Mouse (Mus musculus) limb, embryonic 14.5 days (tissue): ENCODE data around the gene Apof. TPM values are rescaled to one million over a fixed set of nuclear protein-coding genes. Genes with fewer than 3 reads are reported as not detected.

Source experiments
- ATAC-seq: fragments of 200-750 bp; cut with Nextera tagmentation; 2 replicates; pipeline ENCODE4 v1.8.0; 2017; ENCODE audit warnings: low read depth, moderate number of reproducible peaks, moderate TSS enrichment; ENCODE audit not compliant: low FRiP score
- DNase-seq: peaks from one replicate; pipeline ENCODE4 v3.0.0-alpha.2; 2015; ENCODE audit warnings: low spot score
- H3K27ac ChIP-seq: fragments of 300-500 bp; sonication (generic); replicated peaks from 2 replicates; pipeline ENCODE4 v1.5.1; 2014; ENCODE audit warnings: low read depth, mild to moderate bottlenecking, low read length, moderate library complexity, mixed read lengths
- H3K27me3 ChIP-seq: fragments of 300-500 bp; sonication (generic); 2 replicates; pipeline ENCODE4 v1.6.1; 2014; ENCODE audit warnings: low read length, mixed read lengths; ENCODE audit not compliant: control insufficient read depth, insufficient read depth
- H3K36me3 ChIP-seq: fragments of 300-500 bp; sonication (generic); 2 replicates; pipeline ENCODE4 v1.6.1; 2014; ENCODE audit warnings: mild to moderate bottlenecking, low read length, moderate library complexity, mixed read lengths; ENCODE audit not compliant: control insufficient read depth, insufficient read depth
- H3K4me1 ChIP-seq: fragments of 300-500 bp; sonication (generic); 2 replicates; pipeline ENCODE4 v1.6.1; 2014; ENCODE audit warnings: antibody characterized with exemption, low read length, mixed read lengths; ENCODE audit not compliant: control insufficient read depth, insufficient read depth
- H3K4me2 ChIP-seq: fragments of 300-500 bp; sonication (generic); replicated peaks from 2 replicates; pipeline ENCODE4 v1.6.1; 2014; ENCODE audit warnings: low read depth, mild to moderate bottlenecking, low read length, moderate library complexity; ENCODE audit not compliant: severe bottlenecking
- H3K4me3 ChIP-seq: fragments of 300-500 bp; sonication (generic); replicated peaks from 2 replicates; pipeline ENCODE4 v1.5.1; 2014; ENCODE audit warnings: low read length
- H3K9ac ChIP-seq: fragments of 300-500 bp; sonication (generic); 2 replicates; pipeline ENCODE4 v1.6.1; 2014; ENCODE audit warnings: mild to moderate bottlenecking, low read depth, low read length, moderate library complexity; ENCODE audit not compliant: severe bottlenecking
- H3K9me3 ChIP-seq: fragments of 300-500 bp; sonication (generic); 2 replicates; pipeline ENCODE4 v1.6.1; 2016; ENCODE audit warnings: low read length; ENCODE audit not compliant: control insufficient read depth
- POLR2A ChIP-seq: fragments of 200-500 bp; IDR thresholded peaks from 2 replicates; pipeline ENCODE4 v1.8.0; 2012; ENCODE audit warnings: inconsistent platforms, mild to moderate bottlenecking, moderate library complexity, borderline replicate concordance; ENCODE audit not compliant: insufficient read depth, insufficient read length; ENCODE audit errors: extremely low read depth
- WGBS: fragments of 180-500 bp; shearing (Covaris S2); extraction: QIAGEN DNeasy Blood & Tissue Kit; methylation state at CpG from one replicate; pipeline ENCODE4 v1.1.7; 2014; 5-methylcytosine and 5-hydroxymethylcytosine counted together
- polyA plus RNA-seq, 2 experiments: library from polyadenylated mRNA; depleted of rRNA in 1 of 2; stranded (reverse) in 1 of 2; unstranded in 1 of 2; fragments of >200 nt; fragmentation: Nextera tagmentation in 1 of 2; extraction: Ambion mirVana in 1 of 2; gene quantifications; 2 replicates each; pipeline versions ENCODE4 v1.2.1 to v1.2.3; 2012 to 2014

The Apof gene
- polyA plus RNA-seq, 2 experiments = 0.20 TPM; not detected in 1

DNA sequence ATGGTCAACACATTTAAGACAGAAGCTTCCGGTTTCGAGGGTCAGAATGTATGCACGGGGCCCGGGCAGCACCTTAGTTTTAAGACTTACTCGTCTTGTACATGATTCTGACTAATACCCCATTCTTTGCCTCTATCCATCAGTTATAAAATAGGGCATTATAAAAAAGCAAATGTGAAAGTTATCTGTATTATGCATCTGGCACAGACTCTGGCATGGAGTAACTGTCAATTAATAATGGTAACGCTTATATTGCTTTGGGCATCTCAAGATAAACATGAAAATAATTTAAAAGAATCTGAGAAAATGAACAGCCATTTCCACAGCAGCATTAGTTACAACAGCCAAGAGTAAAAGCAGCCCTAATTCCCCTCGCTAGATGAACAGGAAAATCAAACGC, 40.5 kb upstream of the Apof start:
- ATAC-seq = no peak
- no peak overlapping the region for H3K4me2 ChIP-seq

DNA sequence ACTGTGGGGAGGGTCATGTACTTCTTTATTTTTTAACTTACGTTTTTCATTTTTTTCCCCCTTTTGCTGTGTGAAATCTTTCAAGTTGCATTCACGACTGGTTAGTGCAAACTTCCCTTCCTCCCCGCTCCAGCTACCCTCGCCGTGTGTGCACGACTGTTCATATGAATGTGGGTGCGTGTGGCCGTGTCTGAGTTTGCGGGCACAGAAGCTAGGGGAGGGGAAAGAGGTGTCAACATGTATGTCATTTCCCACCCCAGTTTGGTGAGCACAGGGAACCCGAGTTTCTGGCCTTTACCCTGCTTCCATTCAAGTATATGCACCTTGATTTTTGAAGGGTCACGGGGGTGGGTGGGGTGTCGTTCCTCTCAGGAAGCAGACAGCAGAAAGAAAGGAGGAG, 37.9 kb upstream of the Apof start:
- Histone ChIP-seq H3K27ac (0 out of 2 replicates have a peak overlapping the region, but pooled peaks have one; percentile 95), H3K4me3 (peak overlapping the region; percentile 74; the same call in 1 of the 2 replicates), H3K9me3 (no peaks in the 10 kb centered on the region), H3K27me3 (no peaks in the 10 kb centered on the region), H3K9ac (0 out of 2 replicates have a peak overlapping the region, but pooled peaks have one; percentile 81), H3K36me3 (no peaks in the 10 kb centered on the region), H3K4me2 (peak overlapping the region; percentile 77; the same call in 1 of the 2 replicates), H3K4me1 (peaks cover 13% of the 10 kb centered on the region)
- TF ChIP-seq POLR2A = no peak
- no peak for DNase-seq
- WGBS = 62% methylated on average over 12 of the region's 12 CpGs
- ATAC-seq = no peak

More for the DNA sequence above, 40.5 kb upstream of the Apof start:
- WGBS = 91% methylated on average over 8 of the region's 8 CpGs
- Histone ChIP-seq H3K27ac (no peak overlapping the region), H3K9me3 (no peaks in the 10 kb centered on the region), H3K4me1 (peaks cover 24% of the 10 kb centered on the region), H3K4me3 (no peak overlapping the region), H3K27me3 (no peaks in the 10 kb centered on the region), H3K36me3 (no peaks in the 10 kb centered on the region), H3K9ac (no peak overlapping the region)
- TF ChIP-seq POLR2A = no peak
- no peak for DNase-seq

DNA sequence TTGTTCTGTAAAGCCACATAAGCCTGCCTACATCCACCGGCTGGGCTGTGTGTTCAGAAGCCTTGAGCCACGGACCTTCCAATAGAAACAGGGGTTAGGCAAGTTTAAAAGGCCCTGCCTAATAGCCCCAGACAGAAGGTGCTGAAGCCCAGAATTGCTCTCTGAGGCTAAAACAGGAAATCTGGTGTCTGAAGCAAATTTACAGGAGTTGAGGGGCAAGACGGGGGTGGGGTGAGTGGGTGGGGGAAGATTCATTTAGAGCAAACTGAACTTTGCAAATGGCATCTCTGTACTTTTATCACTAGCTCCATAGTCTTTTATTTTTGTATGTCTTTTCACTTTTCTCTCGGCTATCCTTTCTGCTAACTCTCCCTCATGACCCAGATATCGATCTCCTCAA, 37.3 kb upstream of the Apof start:
- DNase-seq = no peak

DNA sequence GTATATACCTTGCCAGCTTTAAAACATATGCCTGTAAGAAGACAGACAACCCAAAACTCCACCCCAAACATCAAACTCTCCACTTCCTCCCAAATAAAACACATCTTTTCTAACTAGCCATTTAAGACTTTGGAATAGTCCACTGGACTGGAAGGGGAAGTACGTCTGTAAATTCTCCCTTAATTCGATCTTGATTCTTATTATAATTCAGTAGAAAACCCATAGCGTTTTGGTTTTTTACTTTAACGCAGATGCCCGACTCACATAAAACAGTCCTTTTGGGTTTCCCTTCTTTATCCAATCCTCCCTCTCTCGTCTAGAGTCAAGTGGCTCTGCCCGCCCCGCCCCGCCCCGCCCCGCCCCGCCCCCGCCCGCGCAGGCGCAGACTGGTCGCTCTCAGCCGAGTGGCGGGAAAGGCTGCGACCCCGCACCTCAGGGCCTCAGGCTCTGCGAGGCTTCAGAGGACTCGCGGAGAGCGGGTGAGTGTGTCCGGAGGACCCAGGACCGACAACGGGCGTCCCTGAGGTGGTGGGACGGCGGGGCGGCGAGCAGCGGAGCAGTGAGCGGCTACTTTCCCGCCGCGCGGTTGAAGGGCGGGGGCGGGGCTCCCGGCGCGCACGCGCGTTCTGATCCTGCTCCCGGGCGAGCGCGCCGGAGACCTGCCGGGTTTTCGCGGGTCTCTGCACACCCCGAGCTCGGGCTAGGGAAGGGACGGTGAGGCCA, 36.6 kb upstream of the Apof start, which contains the start of gene Timeless:
Timeless (plus strand) TSS at position 369 of the 723 bp plus-strand sequence.
- H3K4me2 ChIP-seq = peak within 1 kb of the TSS; percentile 77
- no peaks in the 10 kb centered on the region for H3K9me3 ChIP-seq
- peak; percentile 85; the same call in 1 of the 2 replicates for TF ChIP-seq POLR2A
- H3K4me1 ChIP-seq = peaks cover 13% of the 10 kb centered on the region
- WGBS = under 1% methylated on average over 49 of the region's 58 CpGs
- peak within 1 kb of the TSS; percentile 95 for H3K27ac ChIP-seq
- DNase-seq (peak; percentile 80), ATAC-seq (peak; percentile 93)
- no peaks in the 10 kb centered on the region for H3K36me3 ChIP-seq
- peak within 1 kb of the TSS; percentile 74 for H3K4me3 ChIP-seq
- H3K27me3 ChIP-seq = no peaks in the 10 kb centered on the region
- H3K9ac ChIP-seq = peak within 1 kb of the TSS; percentile 81

More for the DNA sequence above, 37.3 kb upstream of the Apof start:
- ATAC-seq = no peak
- Histone ChIP-seq H3K4me2 (peak overlapping the region; percentile 77), H3K4me3 (peak overlapping the region; percentile 74), H3K4me1 (peaks cover 13% of the 10 kb centered on the region), H3K9ac (peak overlapping the region; percentile 81; the same call in 1 of the 2 replicates), H3K27me3 (no peaks in the 10 kb centered on the region), H3K27ac (peak overlapping the region; percentile 95), H3K9me3 (no peaks in the 10 kb centered on the region), H3K36me3 (no peaks in the 10 kb centered on the region)
- no peak for TF ChIP-seq POLR2A
- WGBS = 7% methylated on average over 5 of the region's 5 CpGs

DNA sequence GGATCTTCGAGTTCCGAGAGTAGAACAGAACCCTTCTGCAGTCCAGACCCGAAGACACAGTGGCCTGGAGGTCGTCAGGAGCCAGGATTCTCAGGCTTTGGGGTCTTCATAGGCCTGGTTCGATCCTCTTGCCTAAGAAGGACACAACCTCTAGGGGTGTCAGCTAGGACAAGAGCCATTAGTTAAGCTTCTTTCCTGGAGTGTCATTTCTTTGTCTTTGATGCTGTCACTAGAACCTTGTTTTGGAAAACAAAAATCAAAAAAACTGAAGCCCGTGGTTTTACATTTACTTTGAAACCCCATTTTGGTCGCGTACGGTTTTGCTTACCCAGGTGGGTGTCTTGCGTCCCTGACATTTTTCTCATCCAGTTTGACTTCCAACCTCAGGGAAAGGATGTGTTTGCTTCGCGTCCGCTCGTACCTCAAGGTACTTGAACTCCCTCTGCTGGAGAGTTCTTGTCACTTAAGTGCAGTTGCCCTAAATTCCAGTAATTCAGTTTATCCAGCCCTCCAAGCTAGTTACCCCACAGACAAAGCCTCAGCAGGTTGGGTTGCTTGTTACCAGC, 36.0 kb upstream of the Apof start:
- Histone ChIP-seq H3K27me3 (no peaks in the 10 kb centered on the region), H3K4me1 (peaks cover 11% of the 10 kb centered on the region), H3K4me3 (peak overlapping the region; percentile 74), H3K9ac (peak overlapping the region; percentile 81), H3K27ac (peak overlapping the region; percentile 95), H3K4me2 (peak overlapping the region; percentile 77), H3K9me3 (no peaks in the 10 kb centered on the region), H3K36me3 (no peaks in the 10 kb centered on the region)
- ATAC-seq (peak; percentile 24; the same call in 1 of the 2 replicates), DNase-seq (peak; percentile 90)
- WGBS = under 1% methylated on average over 14 of the region's 14 CpGs
- TF ChIP-seq POLR2A = 0 out of 2 replicates have a peak, but pooled peaks have one; percentile 16
